Mouse (Mus musculus) thymus, postnatal 25 days (tissue): ENCODE data around the gene Cfap299.

Source experiments
- DNase-seq: peaks from one replicate; pipeline ENCODE4 v3.0.0; 2022

The Cfap299 gene

GRCm38 (mm10) chr5:98380360-98380759 lies 51.3 kb downstream of the Cfap299 start:
- DNase-seq, result no peak

GRCm38 (mm10) chr5:98387054-98387453 lies 58.0 kb downstream of the Cfap299 start:
- DNase-seq, result no peak

DNA sequence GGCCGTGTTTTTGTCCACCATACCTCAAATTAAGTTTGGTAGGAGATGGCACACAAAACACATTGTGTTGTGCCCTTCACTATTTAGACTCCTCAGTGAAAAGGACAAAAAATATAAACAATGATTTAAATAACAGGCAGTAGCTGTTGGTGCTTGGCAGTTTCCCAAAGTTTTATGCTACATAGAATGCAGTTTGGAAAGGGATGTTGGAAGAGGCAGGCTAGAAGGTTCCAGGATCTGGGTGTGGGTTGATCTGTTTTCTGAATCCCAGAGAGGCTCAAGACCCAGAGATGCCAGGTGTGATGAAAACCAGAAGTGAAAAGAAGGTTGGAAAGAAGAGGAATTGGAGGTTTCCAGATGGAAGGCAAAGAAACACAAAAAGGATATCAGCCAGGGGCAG lies 73.1 kb downstream of the Cfap299 start:
- no peak for DNase-seq

DNA sequence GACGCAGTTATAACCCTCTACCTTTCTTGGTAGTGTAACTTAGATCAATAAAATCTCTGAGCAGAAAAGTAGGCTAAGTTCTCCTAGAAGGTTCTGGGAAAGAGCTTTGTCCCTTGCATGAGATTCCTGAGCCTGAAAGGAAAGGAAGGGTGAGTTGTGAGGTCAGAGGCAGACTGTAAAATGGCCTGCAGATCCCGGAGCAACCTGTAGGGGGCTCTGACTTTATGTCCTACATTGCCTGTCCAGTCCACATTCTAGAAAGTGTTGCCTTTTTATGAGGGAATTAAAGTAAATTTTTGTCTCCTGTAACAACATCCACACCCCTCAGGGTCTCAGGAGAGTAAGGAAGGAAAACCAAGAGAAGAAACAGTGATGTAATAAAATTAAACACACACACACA lies 81.0 kb downstream of the Cfap299 start:
- no peak for DNase-seq

DNA sequence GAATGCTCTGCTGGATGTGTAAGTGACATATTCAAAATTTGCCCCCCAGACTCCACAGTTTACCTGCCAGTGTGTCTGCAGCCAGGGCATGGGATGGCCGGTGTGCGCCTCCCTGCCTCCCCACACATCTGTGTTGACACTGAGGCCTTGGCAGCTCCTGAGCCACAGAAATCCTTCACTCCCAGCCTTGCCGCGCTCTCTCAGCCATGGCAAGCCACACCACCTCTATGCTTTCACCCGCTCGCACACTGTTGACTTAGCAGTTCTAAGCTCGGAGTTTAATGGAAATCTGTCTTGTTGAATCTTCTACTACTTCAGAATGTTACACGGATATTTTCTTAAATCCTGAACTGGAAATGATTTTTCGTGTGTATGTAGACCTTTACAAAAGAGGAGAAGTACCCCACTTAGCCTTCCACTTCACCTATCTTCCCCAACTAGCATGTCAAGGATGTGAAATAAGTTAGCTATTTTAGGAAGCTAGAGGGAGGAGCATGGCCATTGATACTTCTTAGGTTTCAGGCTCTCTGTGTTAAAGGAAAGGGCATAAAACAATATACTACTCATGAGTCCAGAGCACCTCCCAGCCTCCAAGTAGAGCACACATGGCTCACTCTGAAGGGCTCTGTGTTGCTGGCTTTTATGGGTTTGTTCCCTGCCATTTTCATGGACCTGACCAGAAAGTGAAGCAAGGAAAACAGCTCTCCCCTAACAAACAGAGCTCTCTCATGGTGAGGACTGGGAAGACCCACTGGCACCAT lies 87.5 kb downstream of the Cfap299 start:
- no peak for DNase-seq

DNA sequence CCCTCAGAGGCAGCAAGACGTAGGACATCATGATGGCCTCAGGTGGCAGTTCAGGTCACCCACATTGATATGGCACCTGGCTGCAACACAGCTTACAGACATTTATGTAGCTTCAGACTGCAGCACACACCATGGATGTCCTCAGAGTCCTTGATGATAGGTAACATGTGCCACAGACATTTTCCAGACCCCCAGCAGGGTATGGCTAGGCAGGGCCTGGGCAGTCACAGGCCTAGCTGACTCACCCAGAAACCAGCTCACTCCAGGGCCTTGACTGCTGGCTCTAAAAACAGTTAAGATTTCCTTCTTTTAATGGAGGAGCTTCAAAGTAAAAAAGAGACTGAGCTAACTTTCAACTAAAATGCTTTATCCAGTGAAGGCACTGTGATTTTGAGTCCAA lies 95.9 kb downstream of the Cfap299 start:
- DNase-seq, result no peak

DNA sequence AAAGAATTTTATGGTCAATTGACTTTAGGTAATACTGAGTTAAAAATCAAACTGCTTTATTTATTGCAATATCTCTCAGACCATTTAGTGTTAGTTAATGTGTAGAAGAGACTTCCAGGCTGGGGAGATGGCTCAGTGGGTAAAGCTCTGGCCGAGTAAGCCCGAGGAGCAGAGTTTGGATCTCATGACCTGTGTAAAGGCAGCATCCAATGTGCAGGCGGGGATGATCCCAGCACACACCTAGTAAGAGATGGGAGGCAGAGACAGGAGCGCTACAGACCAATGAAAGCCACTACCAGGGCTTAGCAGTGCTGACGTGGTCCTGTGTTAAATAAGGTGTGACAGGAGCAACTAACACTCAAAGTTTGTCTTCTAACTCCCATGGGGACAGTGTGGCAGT lies 97.0 kb downstream of the Cfap299 start:
- no peak for DNase-seq

DNA sequence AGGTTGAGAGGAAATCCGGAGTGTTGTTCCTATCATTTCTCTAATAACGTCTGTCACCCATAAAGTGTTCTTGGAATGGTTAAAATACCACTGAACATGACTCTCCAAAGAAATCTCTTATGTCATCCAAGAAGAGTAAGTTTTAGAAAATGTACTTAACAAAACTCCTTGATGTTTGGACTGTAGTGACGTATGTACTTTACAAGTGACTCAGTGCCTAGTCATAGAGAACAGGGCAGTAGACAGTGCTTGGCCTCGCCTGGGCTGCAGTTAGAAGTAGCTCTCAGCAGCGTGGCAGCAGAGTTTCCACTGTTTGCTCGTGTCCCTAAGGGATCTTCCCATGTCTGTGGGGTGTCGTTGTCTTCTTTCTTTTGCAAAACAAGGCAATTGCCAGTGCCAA lies 101.0 kb downstream of the Cfap299 start:
- no peak for DNase-seq

DNA sequence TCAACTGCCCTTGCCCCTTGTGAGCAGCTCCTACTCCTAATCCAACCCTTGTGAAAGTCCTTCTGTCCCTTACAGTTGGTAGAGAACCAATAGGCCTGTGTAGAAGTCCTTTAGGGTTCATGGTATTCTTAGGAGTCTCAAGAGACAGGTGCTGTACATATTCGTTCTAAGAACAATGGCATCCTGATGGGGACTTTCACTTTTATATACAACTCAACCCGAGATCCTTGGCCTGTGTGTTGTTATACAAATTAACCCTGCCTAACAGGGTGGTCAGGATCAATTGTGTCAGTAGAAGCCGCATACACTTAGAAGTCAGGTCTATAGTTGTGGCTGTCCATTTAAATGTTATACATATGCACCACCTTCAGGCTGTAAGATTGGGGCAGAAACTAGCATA lies 109.6 kb downstream of the Cfap299 start:
- no peak for DNase-seq

GRCm38 (mm10) chr5:98446771-98447462 lies 117.8 kb downstream of the Cfap299 start:
- DNase-seq, result no peak

- DNase-seq, result no peak
Measured at GRCm38 (mm10) chr5:98449873-98450272, 120.8 kb downstream of the Cfap299 start.

DNA sequence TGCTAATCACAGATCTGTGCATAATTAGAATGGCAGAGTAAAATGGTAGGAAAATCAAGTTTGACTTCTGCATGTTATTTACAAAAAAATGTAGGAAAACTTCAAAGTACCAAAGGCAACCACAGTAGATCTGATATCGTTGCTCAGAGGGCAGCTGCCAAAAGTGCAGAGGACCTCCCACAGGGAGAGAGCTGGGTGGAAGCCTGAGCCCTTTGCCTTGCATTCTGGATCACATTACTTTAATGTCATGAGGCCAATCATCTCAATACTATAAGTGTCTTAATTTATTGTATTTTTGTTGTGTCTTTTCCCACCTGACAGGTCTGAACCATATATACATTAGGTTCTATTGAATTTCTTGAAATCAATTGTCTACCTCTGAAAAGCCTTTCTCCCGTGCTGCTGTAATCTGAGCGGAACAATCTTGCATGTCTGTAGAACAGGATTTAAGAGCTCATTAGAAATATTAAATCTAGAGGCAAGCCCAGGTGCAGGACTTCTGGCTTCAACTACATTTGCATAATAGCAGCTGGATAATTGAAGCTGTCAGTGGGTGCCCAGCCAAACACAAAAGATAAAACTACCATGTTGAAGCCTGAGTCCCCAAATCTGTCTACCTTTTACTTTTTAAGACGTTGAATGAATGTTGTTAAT lies 137.9 kb downstream of the Cfap299 start:
- no peak for DNase-seq

DNA sequence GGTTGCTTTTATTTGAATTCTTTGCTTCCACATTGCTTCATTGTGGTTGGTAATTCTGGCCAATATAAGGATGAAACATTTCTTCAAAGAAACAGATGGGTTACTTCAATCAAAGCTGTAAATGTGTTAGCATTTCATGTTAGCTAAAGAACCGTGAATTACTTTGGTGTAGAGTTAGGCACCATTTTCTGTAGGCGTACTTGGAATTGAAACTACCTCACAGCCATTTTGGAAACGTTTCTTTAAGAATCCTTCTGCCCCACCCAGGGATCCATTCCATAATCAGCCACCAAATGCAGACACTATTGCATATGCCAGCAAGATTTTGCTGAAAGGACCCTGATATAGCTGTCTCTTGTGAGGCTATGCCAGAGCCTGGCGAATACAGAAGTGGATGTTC lies 140.9 kb downstream of the Cfap299 start:
- no peak for DNase-seq

DNA sequence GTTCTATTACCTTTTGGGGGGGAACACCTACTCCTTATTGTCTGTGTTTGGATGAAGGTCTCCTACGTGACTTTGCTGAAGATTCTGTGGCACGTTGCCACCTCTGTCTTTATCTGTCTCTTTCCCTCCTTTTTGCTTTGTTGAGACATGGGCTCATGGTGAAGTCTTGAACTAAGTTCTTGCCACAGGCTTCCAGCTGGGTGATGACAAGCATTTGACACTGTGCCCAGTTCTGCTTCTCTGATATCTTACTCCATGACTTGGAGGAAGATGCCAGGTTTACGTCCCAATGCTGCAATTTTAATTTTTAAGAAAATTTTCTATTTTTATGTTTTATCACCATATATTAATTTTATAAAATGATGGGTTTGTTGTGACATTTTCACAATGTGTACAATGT lies 147.4 kb downstream of the Cfap299 start:
- DNase-seq, result no peak

- no peak for DNase-seq
Measured at GRCm38 (mm10) chr5:98477261-98477660, 148.2 kb downstream of the Cfap299 start.

DNA sequence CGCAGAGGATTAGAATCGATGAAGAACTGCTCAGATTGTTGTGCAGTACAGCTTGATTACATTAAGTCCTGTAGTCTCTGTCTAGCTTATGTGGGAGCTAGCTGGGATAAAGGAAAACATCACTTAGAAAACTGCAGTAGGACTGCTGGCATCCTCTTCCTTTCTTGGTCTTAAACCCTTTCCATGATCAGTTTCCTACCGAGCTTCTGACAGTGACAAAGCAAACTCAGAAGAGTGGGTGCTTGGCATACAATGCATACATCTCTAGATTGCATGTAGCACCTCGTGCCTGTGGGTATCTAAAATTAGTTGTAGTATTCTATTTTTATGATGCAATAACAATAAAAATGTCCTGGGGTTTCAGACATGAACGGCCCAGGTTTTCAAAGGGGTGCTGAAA lies 154.4 kb downstream of the Cfap299 start:
- no peak for DNase-seq

DNA sequence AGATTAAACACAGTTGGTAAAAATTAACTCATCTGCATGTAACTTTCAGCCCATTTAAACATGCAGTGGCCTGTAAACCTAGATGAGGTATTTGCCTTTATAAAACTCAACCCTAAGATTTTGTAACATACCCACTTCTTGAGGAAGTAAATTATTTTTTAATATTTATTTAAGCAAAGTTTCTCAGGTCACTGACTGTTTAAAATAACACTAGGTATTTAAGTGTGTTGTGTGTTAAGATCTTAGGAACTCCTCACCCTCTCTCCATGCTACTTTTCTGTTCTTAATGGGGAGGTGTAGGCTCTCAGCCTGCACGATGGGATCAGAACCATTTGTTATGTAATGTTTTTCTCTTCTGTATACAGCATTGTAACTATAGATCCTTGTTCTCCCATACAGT lies 156.1 kb downstream of the Cfap299 start:
- DNase-seq, result no peak

DNA sequence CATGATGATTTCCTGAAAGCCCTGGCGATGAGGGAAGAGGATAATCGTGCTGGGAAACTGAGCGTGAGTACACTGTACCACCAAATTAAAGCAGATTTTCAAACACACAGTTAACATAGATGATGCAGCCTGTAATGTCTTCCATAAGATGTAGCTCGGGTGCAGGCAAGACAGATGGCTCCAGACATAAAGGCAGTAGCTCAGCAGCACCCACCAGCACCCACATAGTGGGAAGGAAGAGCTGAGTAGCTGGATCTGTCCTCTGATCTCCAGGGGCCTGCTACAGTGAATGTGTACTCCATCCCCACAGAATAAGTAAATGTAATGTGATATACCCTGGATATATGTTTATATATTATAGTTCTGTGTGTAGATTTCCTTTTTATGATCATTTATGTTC lies 169.2 kb downstream of the Cfap299 start:
- DNase-seq, result no peak

- DNase-seq, result no peak
Measured at GRCm38 (mm10) chr5:98516214-98516613, 187.1 kb downstream of the Cfap299 start.

- DNase-seq, result no peak
Measured at GRCm38 (mm10) chr5:98520118-98520517, 191.0 kb downstream of the Cfap299 start.

DNA sequence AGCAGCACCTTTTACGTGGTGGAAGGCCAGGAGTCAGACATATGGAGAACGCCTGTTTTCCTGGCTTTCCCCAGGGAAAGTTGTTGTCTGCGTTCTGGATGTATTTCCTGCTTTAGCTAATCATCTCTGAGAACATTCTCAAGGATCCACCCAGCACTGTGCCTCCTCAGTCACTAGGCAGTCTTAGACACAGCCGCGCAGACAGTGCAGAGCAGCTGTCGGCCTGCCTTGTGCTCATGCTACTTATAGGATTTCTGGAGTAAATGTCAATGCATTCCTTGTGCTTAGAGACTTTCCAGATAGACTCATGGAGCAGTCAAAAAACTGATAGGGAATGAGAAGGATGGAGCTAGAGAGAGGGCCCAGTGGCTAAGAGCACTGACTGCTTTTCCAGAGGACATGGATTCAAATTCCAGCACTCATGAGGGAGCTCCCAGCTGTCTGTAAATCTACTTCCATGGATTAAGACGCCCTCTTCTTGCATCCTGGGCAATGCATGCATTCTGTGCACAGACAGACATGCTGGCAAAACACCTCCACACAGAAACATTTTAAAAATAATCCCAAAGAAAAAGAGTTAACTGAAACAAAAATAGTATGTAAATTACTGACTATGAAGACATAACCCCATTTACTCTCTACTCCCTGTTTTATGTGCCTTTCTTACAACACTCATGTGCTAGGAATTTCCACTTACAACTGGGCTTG lies 193.3 kb downstream of the Cfap299 start:
- no peak for DNase-seq

GRCm38 (mm10) chr5:98523050-98523449 lies 193.9 kb downstream of the Cfap299 start:
- DNase-seq, result no peak

GRCm38 (mm10) chr5:98523783-98524182 lies 194.7 kb downstream of the Cfap299 start:
- no peak for DNase-seq

DNA sequence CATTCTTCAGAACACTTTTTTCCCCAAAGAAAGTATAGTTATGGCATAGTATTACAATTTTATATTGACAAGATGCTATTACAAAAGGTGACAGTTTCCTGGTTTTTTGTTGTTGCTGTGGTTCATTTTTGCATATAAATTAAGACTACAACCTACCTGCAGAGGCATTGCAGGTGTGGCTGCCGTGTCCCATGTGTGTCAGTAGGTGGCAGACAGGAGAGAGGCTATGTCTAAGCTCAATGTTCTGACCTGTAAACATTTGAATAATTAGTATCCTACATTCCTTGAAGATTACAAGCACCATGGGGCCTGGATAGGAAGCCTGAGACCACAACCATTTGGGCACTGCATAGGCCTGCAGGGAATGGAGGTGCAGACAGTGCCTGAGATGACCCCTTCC lies 212.2 kb downstream of the Cfap299 start:
- no peak for DNase-seq
